Mouse (Mus musculus) erythroblast, embryonic 14.5 days (primary cell): ENCODE data around the gene Wfdc2.

Experiments
- GATA1 ChIP-seq: IDR thresholded peaks from 2 replicates; pipeline ENCODE4 v1.6.1; 2012; ENCODE audit warnings: low read length, inconsistent platforms, mixed read lengths
- TAL1 ChIP-seq: IDR thresholded peaks from 3 replicates; pipeline ENCODE4 v1.6.1; 2012; ENCODE audit warnings: low read length, inconsistent platforms, mixed read lengths

DNA sequence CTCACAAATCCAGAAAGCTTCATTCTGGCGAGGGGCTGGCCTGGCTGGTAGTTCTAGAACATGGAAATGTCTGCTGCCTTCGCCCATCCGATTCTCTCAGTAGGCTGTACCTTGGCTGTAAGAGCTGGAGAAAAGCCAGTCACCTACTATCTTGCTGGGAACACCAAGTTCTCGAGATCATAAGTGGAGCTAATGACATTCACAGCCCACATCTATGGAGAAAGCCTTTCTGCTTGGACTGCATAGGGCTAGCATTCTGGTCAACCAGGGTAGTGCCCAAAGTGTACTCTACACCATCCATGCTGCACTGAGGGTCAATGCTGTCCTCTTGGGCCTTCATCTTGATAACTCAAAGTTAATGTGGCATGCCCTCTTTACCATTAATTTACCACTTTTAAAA lies 31.3 kb downstream of the Wfdc2 start, which contains the start of gene Eppin:
- no peak for TF ChIP-seq GATA1
- TF ChIP-seq TAL1, result no peak
